Mouse (Mus musculus) heart, embryonic 14.5 days (tissue): ENCODE measurements around the gene Car6. TPM values are rescaled to one million over a fixed set of nuclear protein-coding genes. Genes with fewer than 3 reads are reported as not detected.

ENCODE experiments used
- ATAC-seq: fragments of 200-750 bp; cut with Nextera tagmentation; 2 replicates; pipeline ENCODE4 v1.8.0; 2017; ENCODE audit warnings: low read depth, moderate TSS enrichment; ENCODE audit not compliant: insufficient number of reproducible peaks, insufficient read depth, low FRiP score
- H3K27ac ChIP-seq, 2 experiments: fragments of 200-500 bp in 1 of 2; fragments of 300-500 bp in 1 of 2; sonication (generic) in 1 of 2; replicated peaks in 1 of 2; 2 replicates each; pipeline ENCODE4 v1.5.1; 2012 to 2014; ENCODE audit warnings: low read depth in 2 of 2, low read length in 2 of 2, control low read depth in 1 of 2, mild to moderate bottlenecking in 1 of 2, mixed read lengths in 1 of 2; ENCODE audit not compliant: control insufficient read depth in 1 of 2, insufficient read depth in 1 of 2
- H3K27me3 ChIP-seq: fragments of 300-500 bp; sonication (generic); 2 replicates; pipeline ENCODE4 v1.6.1; 2014; ENCODE audit warnings: mild to moderate bottlenecking, low read length, control low read depth; ENCODE audit not compliant: control insufficient read depth, insufficient read depth
- H3K36me3 ChIP-seq: fragments of 300-500 bp; sonication (generic); 2 replicates; pipeline ENCODE4 v1.6.1; 2014; ENCODE audit warnings: mild to moderate bottlenecking, control low read depth, low read length, mixed read lengths; ENCODE audit not compliant: control insufficient read depth, insufficient read depth
- H3K4me1 ChIP-seq, 2 experiments: fragments of 200-500 bp in 1 of 2; fragments of 300-500 bp in 1 of 2; sonication (generic) in 1 of 2; 2 replicates each; pipeline ENCODE4 v1.6.1; 2012 to 2014; ENCODE audit warnings: low read length in 2 of 2, control low read depth in 1 of 2, mixed read lengths in 1 of 2; ENCODE audit not compliant: control insufficient read depth in 2 of 2, insufficient read depth in 2 of 2
- H3K4me2 ChIP-seq: fragments of 300-500 bp; sonication (generic); 2 replicates; pipeline ENCODE4 v1.6.1; 2014; ENCODE audit warnings: mild to moderate bottlenecking, low read length
- H3K4me3 ChIP-seq, 2 experiments: fragments of 200-500 bp in 1 of 2; fragments of 300-500 bp in 1 of 2; sonication (generic) in 1 of 2; 2 replicates each; pipeline ENCODE4 v1.5.1; 2012 to 2014; ENCODE audit warnings: low read length in 2 of 2, mild to moderate bottlenecking in 2 of 2, control low read depth in 1 of 2, low read depth in 1 of 2, moderate library complexity in 1 of 2; ENCODE audit not compliant: control insufficient read depth in 1 of 2, insufficient read depth in 1 of 2
- H3K9ac ChIP-seq: fragments of 300-500 bp; sonication (generic); 2 replicates; pipeline ENCODE4 v1.6.1; 2014; ENCODE audit warnings: mild to moderate bottlenecking, low read length
- H3K9me3 ChIP-seq: fragments of 300-500 bp; sonication (generic); 2 replicates; pipeline ENCODE4 v1.6.1; 2016; ENCODE audit warnings: low read length, control low read depth; ENCODE audit not compliant: control insufficient read depth
- WGBS: fragments of 180-500 bp; shearing (Covaris S2); extraction: QIAGEN DNeasy Blood & Tissue Kit; methylation state at CpG from one replicate; pipeline ENCODE4 v1.1.7; 2014; 5-methylcytosine and 5-hydroxymethylcytosine counted together
- polyA plus RNA-seq: library from polyadenylated mRNA; unstranded; fragments of >200 nt; fragmentation: Nextera tagmentation; extraction: Ambion mirVana; gene quantifications from 2 replicates; pipeline ENCODE4 v1.2.1, GENCODE M21; 2014

Car6 gene
- not detected in 2 replicates for polyA plus RNA-seq

GRCm38 (mm10) chr4:150201232-150201631 is at the start of gene Car6:
TSS of gene Car6 (minus strand) at chr4:150201332.
- H3K4me3 ChIP-seq = no peak within 1 kb of the TSS
- H3K27me3 ChIP-seq = no peaks in the 10 kb centered on the region
- no peak within 1 kb of the TSS for H3K9ac ChIP-seq
- ATAC-seq = no peak
- no peak within 1 kb of the TSS for H3K27ac ChIP-seq
- H3K4me1 ChIP-seq = no peaks in the 10 kb centered on the region
- no peak within 1 kb of the TSS for H3K4me2 ChIP-seq
- 72% methylated on average over 5 of the region's 5 CpGs for WGBS
- H3K36me3 ChIP-seq = no peaks in the 10 kb centered on the region
- no peaks in the 10 kb centered on the region for H3K9me3 ChIP-seq

- Histone ChIP-seq H3K4me2 (no peak overlapping the region), H3K27me3 (no peaks in the 10 kb centered on the region), H3K9ac (peak overlapping the region; percentile 30; the same call in 1 of the 2 replicates), H3K4me1 (peaks cover 6 to 16% of the 10 kb centered on the region in 2 experiments; a peak in 3 of 4 replicates), H3K27ac (peak overlapping the region in 1 of 2 experiments; percentile 24; a peak in 1 of 4 replicates), H3K4me3 (no peak overlapping the region), H3K9me3 (no peaks in the 10 kb centered on the region), H3K36me3 (peaks cover 83% of the 10 kb centered on the region)
- WGBS = 68% methylated on average over 5 of the region's 5 CpGs
- no peak for ATAC-seq
Observed at GRCm38 (mm10) chr4:150249731-150250270, 48.7 kb upstream of the Car6 start.

GRCm38 (mm10) chr4:150248917-150249316 is 47.8 kb upstream of the Car6 start:
- H3K36me3 ChIP-seq = peaks cover 88% of the 10 kb centered on the region

GRCm38 (mm10) chr4:150248009-150248408 is 46.9 kb upstream of the Car6 start:
- H3K9ac ChIP-seq = no peak overlapping the region
- H3K4me3 ChIP-seq = no peak overlapping the region
- no peak overlapping the region for H3K4me2 ChIP-seq
- WGBS = 66% methylated on average over 5 of the region's 5 CpGs
- H3K36me3 ChIP-seq = peaks cover 95% of the 10 kb centered on the region
- no peak overlapping the region for H3K27ac ChIP-seq
- H3K27me3 ChIP-seq = no peaks in the 10 kb centered on the region
- ATAC-seq = 0 out of 2 replicates have a peak, but pooled peaks have one; percentile 22
- H3K9me3 ChIP-seq = no peaks in the 10 kb centered on the region
- H3K4me1 ChIP-seq = peaks cover 6 to 16% of the 10 kb centered on the region in 2 experiments; a peak in 3 of 4 replicates

More at GRCm38 (mm10) chr4:150248917-150249316, 47.8 kb upstream of the Car6 start:
- Histone ChIP-seq H3K4me2 (no peak overlapping the region), H3K4me1 (peaks cover 6 to 16% of the 10 kb centered on the region in 2 experiments; a peak in 3 of 4 replicates), H3K4me3 (no peak overlapping the region), H3K9me3 (no peaks in the 10 kb centered on the region), H3K27me3 (no peaks in the 10 kb centered on the region), H3K27ac (no peak overlapping the region; a peak in 1 of 4 replicates), H3K9ac (no peak overlapping the region)
- ATAC-seq = no peak
- 79% methylated on average over 5 of the region's 5 CpGs for WGBS

GRCm38 (mm10) chr4:150245876-150246275 is 44.7 kb upstream of the Car6 start:
- Histone ChIP-seq H3K36me3 (peaks cover 99% of the 10 kb centered on the region), H3K4me3 (no peak overlapping the region), H3K9me3 (no peaks in the 10 kb centered on the region), H3K27me3 (no peaks in the 10 kb centered on the region), H3K9ac (no peak overlapping the region), H3K4me1 (peaks cover 8 to 33% of the 10 kb centered on the region in 2 experiments), H3K4me2 (no peak overlapping the region), H3K27ac (no peak overlapping the region)
- WGBS = 31% methylated on average over 2 of the region's 2 CpGs
- no peak for ATAC-seq

DNA sequence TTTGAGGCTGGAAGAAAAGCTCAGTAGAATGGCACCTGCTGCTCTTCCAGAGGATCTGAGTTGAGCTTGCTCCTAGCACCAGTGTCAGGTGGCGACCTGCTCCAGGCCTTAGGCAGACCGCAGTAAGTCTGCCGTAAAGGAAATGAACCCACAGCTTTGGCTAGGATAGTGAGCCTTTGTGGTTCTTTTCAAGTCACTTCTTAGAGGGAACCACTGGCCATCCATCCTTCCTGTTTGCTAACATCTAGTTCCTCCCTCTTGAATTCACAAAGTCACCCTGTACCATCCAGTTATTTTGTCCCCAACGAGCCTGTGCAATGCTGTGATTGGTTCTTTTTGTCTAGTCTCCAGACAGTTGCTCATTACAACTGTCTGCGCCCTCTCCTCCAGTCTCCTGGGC is 41.6 kb upstream of the Car6 start:
- Histone ChIP-seq H3K36me3 (peaks cover 91% of the 10 kb centered on the region), H3K4me1 (peaks cover 7 to 47% of the 10 kb centered on the region in 2 experiments), H3K4me3 (no peak overlapping the region), H3K4me2 (no peak overlapping the region), H3K27ac (no peak overlapping the region), H3K9me3 (no peaks in the 10 kb centered on the region), H3K9ac (peak overlapping the region; percentile 13; the same call in 1 of the 2 replicates), H3K27me3 (no peaks in the 10 kb centered on the region)
- 73% methylated on average over 5 of the region's 5 CpGs for WGBS
- ATAC-seq = no peak

DNA sequence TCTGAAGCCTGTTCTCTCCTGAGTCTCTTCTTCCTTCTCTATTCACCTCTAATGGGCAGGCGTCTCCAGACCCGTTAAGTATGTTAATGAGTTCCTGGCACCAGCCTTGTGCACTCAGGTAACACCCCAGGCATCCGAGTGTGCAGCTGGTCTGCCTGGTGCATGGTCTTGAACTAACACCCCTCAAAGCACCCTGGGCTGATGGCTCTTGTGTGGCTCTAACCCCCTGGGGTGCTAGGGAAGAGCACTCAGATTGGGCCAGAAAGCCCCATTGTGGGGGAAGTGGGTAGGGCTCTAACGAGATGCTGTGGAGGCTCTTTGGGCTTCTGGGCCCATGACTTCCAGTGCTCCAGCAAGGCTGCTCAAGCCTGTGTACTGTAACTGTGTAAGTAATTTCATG is 40.6 kb upstream of the Car6 start:
- no peak overlapping the region for H3K4me3 ChIP-seq
- H3K4me1 ChIP-seq = peaks cover 6 to 43% of the 10 kb centered on the region in 2 experiments
- H3K9me3 ChIP-seq = no peaks in the 10 kb centered on the region
- H3K27ac ChIP-seq = no peak overlapping the region
- 61% methylated on average over 4 of the region's 4 CpGs for WGBS
- H3K9ac ChIP-seq = peak overlapping the region; percentile 57
- H3K4me2 ChIP-seq = 0 out of 2 replicates have a peak overlapping the region, but pooled peaks have one; percentile 71
- no peak for ATAC-seq
- no peaks in the 10 kb centered on the region for H3K27me3 ChIP-seq
- H3K36me3 ChIP-seq = peaks cover 81% of the 10 kb centered on the region
